Mouse (Mus musculus) embryonic facial prominence, embryonic 13.5 days (tissue): ENCODE measurements around the gene Hectd4. TPM values are rescaled to one million over a fixed set of nuclear protein-coding genes. Genes with fewer than 3 reads are reported as not detected.
"Not testable (repeated sequence)": the region's sequence is repeated elsewhere in the genome, so short reads cannot be mapped to it uniquely, and the experiment has no call there.

Source experiments
- ATAC-seq: fragments of 200-750 bp; cut with Nextera tagmentation; 2 replicates; pipeline ENCODE4 v1.8.0; 2017; ENCODE audit warnings: low read depth; ENCODE audit not compliant: insufficient number of reproducible peaks, insufficient read depth, low FRiP score, low TSS enrichment
- H3K27ac ChIP-seq: fragments of 300-500 bp; sonication (generic); 2 replicates; pipeline ENCODE4 v1.5.1; 2015; ENCODE audit warnings: moderate library complexity, mild to moderate bottlenecking, inconsistent platforms
- H3K27me3 ChIP-seq: fragments of 300-500 bp; sonication (generic); 2 replicates; pipeline ENCODE4 v1.6.1; 2015; ENCODE audit warnings: mild to moderate bottlenecking, inconsistent platforms
- H3K36me3 ChIP-seq: fragments of 300-500 bp; sonication (generic); 2 replicates; pipeline ENCODE4 v1.6.1; 2015; ENCODE audit warnings: mild to moderate bottlenecking, inconsistent platforms
- H3K4me1 ChIP-seq: fragments of 300-500 bp; sonication (generic); 2 replicates; pipeline ENCODE4 v1.6.1; 2015; ENCODE audit warnings: inconsistent platforms
- H3K4me2 ChIP-seq: fragments of 300-500 bp; sonication (generic); 2 replicates; pipeline ENCODE4 v1.6.1; 2015; ENCODE audit warnings: moderate library complexity, mild to moderate bottlenecking, inconsistent platforms
- H3K4me3 ChIP-seq: fragments of 300-500 bp; sonication (generic); 2 replicates; pipeline ENCODE4 v1.5.1; 2015; ENCODE audit warnings: mild to moderate bottlenecking, inconsistent platforms
- H3K9ac ChIP-seq: fragments of 300-500 bp; sonication (generic); 2 replicates; pipeline ENCODE4 v1.6.1; 2015; ENCODE audit warnings: mild to moderate bottlenecking, inconsistent platforms
- H3K9me3 ChIP-seq: fragments of 300-500 bp; sonication (generic); 2 replicates; pipeline ENCODE4 v1.6.1; 2016; ENCODE audit warnings: inconsistent platforms
- WGBS: fragments of 180-500 bp; shearing (Covaris S2); methylation state at CpG from one replicate; pipeline ENCODE4 v1.1.7; 2015; ENCODE audit warnings: mixed read lengths; 5-methylcytosine and 5-hydroxymethylcytosine counted together
- polyA plus RNA-seq: library from polyadenylated mRNA; unstranded; fragments of >200 nt; fragmentation: Nextera tagmentation; extraction: Ambion mirVana; gene quantifications from 2 replicates; pipeline ENCODE4 v1.2.1, GENCODE M21; 2015

The Hectd4 gene
- polyA plus RNA-seq, 1 experiment from 2014 or later = 4.7 TPM

DNA sequence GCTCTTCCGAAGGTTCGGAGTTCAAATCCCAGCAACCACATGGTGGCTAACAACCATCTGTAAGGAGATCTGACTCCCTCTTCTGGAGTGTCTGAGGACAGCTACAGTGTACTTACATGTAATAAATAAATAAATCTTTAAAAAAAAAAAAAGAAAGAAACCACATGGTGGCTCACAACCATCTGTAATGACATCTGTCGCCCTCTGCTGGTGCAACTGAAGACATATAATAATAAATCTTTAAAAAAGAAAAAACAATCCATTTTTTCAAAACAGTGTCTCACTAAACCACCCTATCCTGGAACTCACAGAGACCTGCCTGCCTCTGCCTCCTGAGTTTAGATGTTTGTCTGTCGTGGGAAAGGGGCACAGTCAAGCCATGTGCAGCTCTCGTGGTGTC lies 157.0 kb downstream of the Hectd4 start:
- not testable (repeated sequence) for H3K4me2 ChIP-seq, H3K9me3 ChIP-seq, H3K9ac ChIP-seq, ATAC-seq, H3K4me3 ChIP-seq, H3K27ac ChIP-seq, H3K27me3 ChIP-seq, H3K4me1 ChIP-seq
- 75% methylated on average over 5 of the region's 5 CpGs for WGBS
- H3K36me3 ChIP-seq = peaks cover 95% of the 10 kb centered on the region

DNA sequence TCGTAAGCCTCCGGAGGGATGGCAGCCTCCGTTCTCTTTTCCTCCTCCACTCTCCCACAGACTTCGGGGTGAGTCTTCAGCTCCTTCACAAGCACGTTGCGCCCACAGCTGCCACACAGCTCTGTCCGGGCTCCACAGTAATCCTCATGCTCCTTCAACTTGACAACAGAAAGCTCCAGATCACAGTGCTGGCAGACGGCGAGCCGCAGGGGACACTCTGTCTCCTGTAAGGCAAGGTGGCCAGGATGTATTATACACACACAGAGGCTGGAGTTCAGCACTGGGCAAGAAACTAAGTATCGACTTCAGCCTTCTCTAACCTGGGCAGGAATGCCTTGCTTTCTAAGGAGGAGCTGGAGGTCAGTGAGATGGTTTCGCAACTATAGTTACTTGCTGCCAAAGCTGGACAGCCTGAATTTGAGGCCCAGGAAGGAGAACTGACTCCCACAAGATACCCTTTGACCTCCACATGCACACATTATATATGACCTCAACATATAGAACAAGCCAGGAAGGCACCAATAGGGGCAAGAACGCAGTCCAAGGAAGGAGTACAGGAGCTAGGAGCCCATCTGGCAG lies 158.7 kb downstream of the Hectd4 start:
- H3K36me3 ChIP-seq = peaks cover 83% of the 10 kb centered on the region
- WGBS = 91% methylated on average over 13 of the region's 13 CpGs
- H3K27me3 ChIP-seq = no peaks in the 10 kb centered on the region
- H3K9me3 ChIP-seq = 0 out of 2 replicates have a peak, but pooled peaks cover 6% of the 10 kb centered on the region
- no peak overlapping the region for H3K9ac ChIP-seq
- ATAC-seq = no peak
- peaks cover 5% of the 10 kb centered on the region for H3K4me1 ChIP-seq
- H3K4me3 ChIP-seq = no peak overlapping the region
- H3K27ac ChIP-seq = no peak overlapping the region
- H3K4me2 ChIP-seq = no peak overlapping the region

DNA sequence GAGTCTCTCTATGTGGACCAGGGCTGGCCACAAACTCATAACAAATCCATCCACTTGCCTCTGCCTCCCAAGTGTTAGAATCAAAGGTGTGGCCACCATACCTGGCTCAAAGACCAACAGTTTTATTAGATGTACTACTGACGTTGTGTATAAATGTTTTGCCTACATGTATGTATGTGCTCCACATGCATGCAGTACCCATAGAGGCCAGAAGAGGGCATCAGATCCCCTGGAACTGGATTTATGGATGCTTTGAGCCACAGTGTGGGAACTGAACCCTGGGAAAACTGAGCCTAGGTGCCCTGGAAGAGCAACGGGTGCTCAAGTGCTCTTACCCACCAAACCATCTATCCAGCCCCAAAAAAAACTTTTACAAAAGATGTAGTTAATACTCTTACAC lies 160.7 kb downstream of the Hectd4 start:
- Histone ChIP-seq H3K4me3 (no peak overlapping the region), H3K4me1 (peaks cover 13% of the 10 kb centered on the region), H3K9me3 (0 out of 2 replicates have a peak, but pooled peaks cover 6% of the 10 kb centered on the region), H3K27me3 (no peaks in the 10 kb centered on the region), H3K9ac (no peak overlapping the region), H3K27ac (no peak overlapping the region), H3K4me2 (no peak overlapping the region), H3K36me3 (peaks cover 66% of the 10 kb centered on the region)
- 94% methylated on average over 2 of the region's 2 CpGs for WGBS
- no peak for ATAC-seq

DNA sequence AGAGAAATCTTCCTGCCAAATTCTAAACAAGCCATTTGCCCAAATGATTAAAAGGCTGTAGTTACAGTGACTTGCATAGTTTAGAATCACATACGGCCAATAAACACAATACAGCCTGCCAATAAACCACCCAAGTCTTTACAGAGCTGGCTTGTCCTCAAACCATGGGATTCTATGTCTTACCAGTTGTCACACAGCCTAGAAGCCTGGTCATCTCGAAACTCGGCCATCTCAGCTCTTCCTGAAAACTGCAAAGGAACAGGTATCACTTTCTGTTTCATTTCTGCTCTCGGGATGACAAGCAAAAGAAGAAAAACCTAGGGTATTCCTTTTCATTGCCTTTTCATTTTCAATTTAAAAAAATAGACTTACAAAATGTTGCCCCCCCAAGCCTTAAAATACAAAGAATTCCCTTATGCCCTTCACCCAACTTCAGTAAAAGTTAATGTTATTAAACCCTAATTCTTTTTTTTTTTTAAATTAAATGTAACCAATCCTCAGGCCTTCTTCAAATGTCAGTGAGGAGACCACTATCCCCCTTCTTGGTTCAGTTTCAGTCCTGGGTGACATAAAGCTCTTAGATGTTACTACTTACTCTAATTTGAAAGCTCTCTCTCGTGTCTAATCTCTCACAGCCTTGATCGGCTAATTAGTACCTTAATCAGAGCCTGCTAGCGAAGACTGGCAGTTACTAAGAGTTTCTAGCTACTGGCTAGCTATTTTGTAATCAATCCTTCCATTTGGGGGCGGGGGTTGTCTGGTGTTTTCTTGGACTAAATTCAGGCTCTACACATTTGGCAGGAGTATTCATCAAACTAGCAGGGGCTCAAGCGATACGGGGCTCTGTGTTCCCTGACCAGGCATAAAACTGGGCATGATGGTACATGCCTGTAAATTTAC lies 164.1 kb downstream of the Hectd4 start:
- H3K9ac ChIP-seq = peak overlapping the region; percentile 83

DNA sequence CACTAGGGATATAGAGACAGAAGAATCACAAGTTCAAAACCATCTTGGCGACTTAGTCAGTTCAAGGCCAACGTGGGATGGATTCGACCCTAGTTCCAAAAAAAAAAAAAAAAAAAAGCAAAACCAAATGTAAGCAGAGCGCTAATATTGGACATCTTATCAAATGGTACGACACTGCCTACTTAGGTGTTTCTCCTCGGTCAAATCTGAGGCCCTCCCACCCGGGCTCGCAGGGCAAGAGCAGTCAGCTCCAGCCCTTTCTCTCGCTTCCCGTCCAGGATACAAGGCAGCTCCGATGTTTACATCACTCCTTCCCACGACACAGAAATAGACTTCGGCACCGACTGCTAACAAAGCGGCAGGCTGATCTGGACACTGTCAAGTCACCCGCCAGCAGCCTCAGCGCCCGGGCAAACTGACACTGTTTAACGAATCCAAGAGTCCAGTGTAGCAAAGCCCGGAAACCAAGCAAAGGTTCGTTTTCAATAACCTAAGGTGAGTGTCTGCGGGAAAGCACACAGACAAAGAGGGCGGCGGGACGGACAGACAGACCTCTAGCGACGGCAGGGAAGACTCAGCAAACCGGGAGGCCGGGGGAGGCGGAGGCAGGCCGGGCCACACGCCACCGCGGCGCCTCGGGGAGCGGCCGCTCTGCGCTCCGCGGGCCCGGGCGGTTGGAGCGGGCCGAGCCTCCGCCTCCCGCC lies 164.9 kb downstream of the Hectd4 start:
- 3% methylated on average over 36 of the region's 47 CpGs for WGBS
- H3K9me3 ChIP-seq = 0 out of 2 replicates have a peak, but pooled peaks cover 6% of the 10 kb centered on the region
- peak; percentile 49; the same call in 1 of the 2 replicates for ATAC-seq
- peaks cover 28% of the 10 kb centered on the region for H3K4me1 ChIP-seq
- no peaks in the 10 kb centered on the region for H3K27me3 ChIP-seq
- peak overlapping the region; percentile 83 for H3K9ac ChIP-seq
- H3K36me3 ChIP-seq = peaks cover 27% of the 10 kb centered on the region
- H3K27ac ChIP-seq = peak overlapping the region; percentile 74
- H3K4me2 ChIP-seq = peak overlapping the region; percentile 71
- H3K4me3 ChIP-seq = peak overlapping the region; percentile 78

More for the DNA sequence above, 164.1 kb downstream of the Hectd4 start:
- 0 out of 2 replicates have a peak, but pooled peaks cover 6% of the 10 kb centered on the region for H3K9me3 ChIP-seq
- peaks cover 35% of the 10 kb centered on the region for H3K36me3 ChIP-seq
- WGBS = 45% methylated on average over 10 of the region's 10 CpGs
- H3K4me2 ChIP-seq = peak overlapping the region; percentile 71
- peak overlapping the region; percentile 78 for H3K4me3 ChIP-seq
- H3K27me3 ChIP-seq = no peaks in the 10 kb centered on the region
- no peak overlapping the region for H3K27ac ChIP-seq
- no peak for ATAC-seq
- H3K4me1 ChIP-seq = peaks cover 28% of the 10 kb centered on the region

DNA sequence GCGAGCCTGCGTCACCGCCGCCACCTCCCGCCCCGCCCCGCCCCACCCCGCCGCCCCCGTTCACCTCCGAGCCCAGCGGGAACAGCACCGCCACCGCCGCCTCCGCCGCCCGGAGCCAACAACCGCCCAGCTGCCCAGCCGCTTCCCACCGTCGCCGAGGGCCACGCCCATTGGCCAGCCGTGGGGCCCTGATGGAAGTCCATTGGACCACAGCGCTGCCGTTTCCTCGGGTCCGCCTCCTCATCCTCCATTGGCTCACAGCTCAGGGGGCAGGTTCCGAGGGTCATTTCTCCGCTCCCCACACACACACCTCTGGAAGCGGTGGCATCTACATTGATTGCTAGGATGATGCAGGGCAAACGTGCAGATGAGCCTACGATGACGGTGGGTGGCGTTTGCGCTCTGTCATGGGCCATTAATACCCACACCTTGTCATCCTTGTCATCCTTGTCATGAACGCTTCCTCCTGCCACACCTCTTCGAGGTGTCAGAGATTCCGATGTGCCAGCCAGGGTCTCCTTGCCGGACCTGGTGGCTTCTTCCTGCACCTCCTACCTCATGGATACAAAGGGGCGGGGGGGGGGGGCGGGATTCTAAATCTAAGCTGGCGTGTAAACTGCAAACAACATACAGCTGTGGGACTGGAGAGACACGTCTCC lies 165.6 kb downstream of the Hectd4 start, which contains the start of gene Trafd1:
Trafd1 (minus strand) TSS at position 172 of the 659 bp plus-strand sequence.
- H3K9me3 ChIP-seq = 0 out of 2 replicates have a peak, but pooled peaks cover 5% of the 10 kb centered on the region
- H3K4me3 ChIP-seq = peak within 1 kb of the TSS; percentile 78
- H3K36me3 ChIP-seq = peaks cover 20% of the 10 kb centered on the region
- H3K9ac ChIP-seq = peak within 1 kb of the TSS; percentile 83
- under 1% methylated on average over 23 of the region's 45 CpGs for WGBS
- peak; percentile 92 for ATAC-seq
- H3K27ac ChIP-seq = peak within 1 kb of the TSS; percentile 74
- peak within 1 kb of the TSS; percentile 71 for H3K4me2 ChIP-seq
- peaks cover 28% of the 10 kb centered on the region for H3K4me1 ChIP-seq
- no peaks in the 10 kb centered on the region for H3K27me3 ChIP-seq

DNA sequence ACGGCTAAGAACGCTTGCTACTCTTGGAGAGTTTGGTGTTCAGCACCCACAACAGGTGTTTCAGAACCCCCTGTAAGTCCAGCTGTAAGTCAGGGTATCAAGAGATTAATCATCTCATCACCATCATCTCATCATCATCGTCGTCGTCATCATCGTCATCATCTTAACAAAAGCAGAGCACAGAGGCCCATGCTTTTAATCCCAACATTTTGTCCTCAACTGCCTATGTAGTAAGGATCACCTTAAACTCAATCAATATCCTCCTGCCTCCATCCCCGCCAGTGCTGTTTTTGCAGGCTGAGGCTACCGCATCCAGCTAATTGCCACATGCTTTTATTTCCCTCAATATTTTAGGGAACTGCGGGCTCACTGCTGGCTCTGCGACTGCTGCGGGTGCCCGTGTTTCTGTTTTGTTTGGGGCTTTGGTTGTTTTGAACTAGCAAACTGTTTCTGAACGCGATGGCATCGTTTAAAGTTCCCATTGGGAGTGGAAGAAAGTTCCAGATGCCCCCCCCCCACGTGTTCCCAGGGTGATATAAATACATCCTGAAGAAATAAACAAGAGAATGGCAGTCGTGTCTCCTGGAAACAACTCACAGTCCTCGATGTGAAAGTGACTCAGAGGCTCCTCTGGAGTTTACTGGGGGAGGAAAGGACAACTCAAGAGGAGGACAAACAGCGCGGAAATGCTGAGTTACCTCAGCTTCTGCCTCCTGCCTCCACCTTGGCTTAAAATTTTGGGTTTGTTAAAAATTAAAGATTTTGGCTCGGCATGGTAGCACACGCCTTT lies 166.3 kb downstream of the Hectd4 start:
- 28% methylated on average over 22 of the region's 22 CpGs for WGBS
- peak overlapping the region; percentile 83; the same call in 1 of the 2 replicates for H3K9ac ChIP-seq
- H3K4me3 ChIP-seq = peak overlapping the region; percentile 78
- no peak overlapping the region for H3K27ac ChIP-seq
- peak overlapping the region; percentile 71 for H3K4me2 ChIP-seq
- no peaks in the 10 kb centered on the region for H3K27me3 ChIP-seq
- ATAC-seq = no peak
- H3K9me3 ChIP-seq = no peaks in the 10 kb centered on the region
- peaks cover 13% of the 10 kb centered on the region for H3K36me3 ChIP-seq
- peaks cover 28% of the 10 kb centered on the region for H3K4me1 ChIP-seq

DNA sequence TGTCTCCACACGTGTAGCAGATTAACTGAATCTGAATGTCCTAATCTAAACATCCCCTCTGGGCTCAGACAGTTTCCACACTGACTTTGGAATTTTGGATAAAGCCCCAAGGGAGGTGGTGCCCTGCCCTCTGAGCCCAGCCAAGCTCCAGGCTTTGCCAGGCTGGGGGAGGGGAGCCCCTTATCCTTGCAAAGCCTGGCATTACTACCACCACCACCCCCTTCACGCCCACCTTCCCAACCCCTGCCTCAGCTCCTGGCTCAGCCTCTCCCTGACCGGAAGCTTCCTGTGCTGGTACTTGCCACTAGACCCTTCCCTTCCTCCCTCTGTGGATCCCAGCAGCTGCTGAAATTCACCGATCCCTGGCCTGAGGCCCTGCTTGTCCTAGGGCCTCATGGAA lies 167.1 kb downstream of the Hectd4 start:
- H3K27ac ChIP-seq = peak overlapping the region; percentile 28; the same call in 1 of the 2 replicates
- H3K9me3 ChIP-seq = no peaks in the 10 kb centered on the region
- no peaks in the 10 kb centered on the region for H3K27me3 ChIP-seq
- H3K4me1 ChIP-seq = peaks cover 28% of the 10 kb centered on the region
- 26% methylated on average over 4 of the region's 4 CpGs for WGBS
- 0 out of 2 replicates have a peak overlapping the region, but pooled peaks have one; percentile 44 for H3K9ac ChIP-seq
- no peak overlapping the region for H3K4me3 ChIP-seq
- ATAC-seq = no peak
- peaks cover 6% of the 10 kb centered on the region for H3K36me3 ChIP-seq
- H3K4me2 ChIP-seq = 0 out of 2 replicates have a peak overlapping the region, but pooled peaks have one; percentile 9

DNA sequence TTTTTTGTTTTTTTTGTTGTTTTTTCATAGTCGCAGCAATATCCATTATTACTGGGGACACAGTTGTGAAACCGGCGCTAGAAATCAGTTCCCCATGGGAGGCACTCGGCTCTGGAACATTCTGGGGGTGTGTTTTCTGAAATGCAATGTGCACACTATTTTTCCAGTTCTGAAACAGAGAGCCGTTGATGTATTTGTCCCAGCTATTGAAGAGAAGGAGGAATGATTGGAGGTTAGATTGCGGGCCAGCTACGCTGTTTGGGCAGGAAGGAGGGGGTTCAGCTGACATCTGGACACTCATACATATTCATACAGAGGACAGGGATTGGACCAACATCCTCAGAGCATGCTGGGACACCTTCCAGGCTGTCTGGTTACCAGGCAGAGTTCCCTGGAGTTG lies 169.1 kb downstream of the Hectd4 start:
- no peaks in the 10 kb centered on the region for H3K9me3 ChIP-seq
- no peak overlapping the region for H3K27ac ChIP-seq
- peak overlapping the region; percentile 28; the same call in 1 of the 2 replicates for H3K9ac ChIP-seq
- H3K4me1 ChIP-seq = peaks cover 21% of the 10 kb centered on the region
- no peaks in the 10 kb centered on the region for H3K36me3 ChIP-seq
- WGBS = 61% methylated on average over 7 of the region's 7 CpGs
- no peak for ATAC-seq
- no peaks in the 10 kb centered on the region for H3K27me3 ChIP-seq
- H3K4me3 ChIP-seq = no peak overlapping the region
- H3K4me2 ChIP-seq = no peak overlapping the region

DNA sequence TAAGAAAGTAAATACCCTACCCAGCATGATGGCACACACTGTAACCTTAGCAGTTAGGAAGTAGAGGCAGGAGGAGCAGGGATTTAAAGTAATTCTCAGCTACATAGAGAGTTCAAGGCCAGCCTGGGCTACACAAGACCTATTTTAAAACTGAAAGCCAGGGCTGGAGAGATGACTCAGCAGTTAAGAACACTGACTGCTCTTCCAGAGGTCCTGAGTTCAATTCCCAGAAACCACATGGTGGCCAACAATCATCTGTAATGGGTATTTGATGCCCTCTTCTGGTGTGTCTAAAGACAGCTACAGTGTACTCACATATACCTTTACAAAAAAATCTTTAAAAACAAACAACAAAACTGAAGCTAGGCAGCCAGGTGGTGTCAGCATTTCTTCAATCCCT lies 169.7 kb downstream of the Hectd4 start:
- H3K27me3 ChIP-seq = no peaks in the 10 kb centered on the region
- H3K36me3 ChIP-seq = no peaks in the 10 kb centered on the region
- H3K4me3 ChIP-seq = no peak overlapping the region
- H3K9me3 ChIP-seq = 0 out of 2 replicates have a peak, but pooled peaks cover 4% of the 10 kb centered on the region
- no peak for ATAC-seq
- no peak overlapping the region for H3K9ac ChIP-seq
- H3K4me2 ChIP-seq = no peak overlapping the region
- no peak overlapping the region for H3K27ac ChIP-seq
- H3K4me1 ChIP-seq = peaks cover 16% of the 10 kb centered on the region
